Mouse (Mus musculus) heart, adult 2 months (tissue): ENCODE data around the gene Rnaseh1. TPM values are rescaled to one million over a fixed set of nuclear protein-coding genes. Genes with fewer than 3 reads are reported as not detected.

Source experiments
- DNase-seq, 2 experiments: peaks; one replicate each; pipeline ENCODE4 v3.0.0; 2021
- H3K27ac ChIP-seq: fragments of 200-600 bp; 2 replicates; pipeline ENCODE4 v1.8.1; 2022
- H3K27me3 ChIP-seq: fragments of 200-500 bp; 2 replicates; pipeline ENCODE4 v1.6.1; 2012; ENCODE audit warnings: mild to moderate bottlenecking, low read length, inconsistent platforms, mixed read lengths; ENCODE audit not compliant: control insufficient read depth, insufficient read depth
- H3K36me3 ChIP-seq: fragments of 200-500 bp; 2 replicates; pipeline ENCODE4 v1.6.1; 2012; ENCODE audit warnings: low read length, inconsistent platforms; ENCODE audit not compliant: control insufficient read depth, insufficient read depth
- H3K4me1 ChIP-seq: fragments of 200-500 bp; 2 replicates; pipeline ENCODE4 v1.6.1; 2011; ENCODE audit warnings: low read length; ENCODE audit not compliant: control insufficient read depth, insufficient read depth
- H3K4me3 ChIP-seq: fragments of 200-600 bp; 2 replicates; pipeline ENCODE4 v1.8.1; 2022
- H3K79me2 ChIP-seq: fragments of 200-500 bp; replicated peaks from 2 replicates; pipeline ENCODE4 v1.6.1; 2012; ENCODE audit warnings: mild to moderate bottlenecking, inconsistent platforms, low read length, moderate library complexity, mixed read lengths; ENCODE audit not compliant: control insufficient read depth, insufficient read depth
- H3K9ac ChIP-seq: fragments of 200-500 bp; 2 replicates; pipeline ENCODE4 v1.6.1; 2012; ENCODE audit warnings: low read depth, mild to moderate bottlenecking, control low read depth, inconsistent platforms, low read length, mixed read lengths
- CTCF ChIP-seq: fragments of 200-600 bp; IDR thresholded peaks from 2 replicates; pipeline ENCODE4 v1.8.1; 2022; ENCODE audit warnings: antibody characterized with exemption, mild to moderate bottlenecking, moderate library complexity
- EP300 ChIP-seq: fragments of 200-500 bp; IDR thresholded peaks from 2 replicates; pipeline ENCODE4 v1.6.1; 2011; ENCODE audit warnings: low read depth, low read length, control low read depth; ENCODE audit not compliant: insufficient read depth
- POLR2A ChIP-seq: fragments of 200-500 bp; IDR thresholded peaks from 2 replicates; pipeline ENCODE4 v1.6.1; 2011; ENCODE audit warnings: mild to moderate bottlenecking, low read depth, low read length, control low read depth; ENCODE audit not compliant: insufficient read depth
- WGBS: fragments of 180-500 bp; shearing (Covaris S2); methylation state at CpG from one replicate; pipeline ENCODE4 v1.1.7; 2018; 5-methylcytosine and 5-hydroxymethylcytosine counted together
- intact Hi-C: fragments of 180-260 bp; cut with DNase I; formaldehyde crosslinking; loops from one replicate; pipeline ENCODE4 v1.15.1; 2025
- polyA plus RNA-seq: library from polyadenylated mRNA; depleted of rRNA; stranded (reverse); fragments of >200 nt; gene quantifications from 2 replicates; pipeline ENCODE4 v1.2.3, GENCODE M21; 2012
- total RNA-seq, 2 experiments: library from RNA; stranded (reverse); gene quantifications; 2 replicates each; pipeline ENCODE4 v1.2.3; 2021

The Rnaseh1 gene
- total and polyA plus RNA-seq, 3 experiments, result 6.9 to 8.4 (median 7.0) TPM

DNA sequence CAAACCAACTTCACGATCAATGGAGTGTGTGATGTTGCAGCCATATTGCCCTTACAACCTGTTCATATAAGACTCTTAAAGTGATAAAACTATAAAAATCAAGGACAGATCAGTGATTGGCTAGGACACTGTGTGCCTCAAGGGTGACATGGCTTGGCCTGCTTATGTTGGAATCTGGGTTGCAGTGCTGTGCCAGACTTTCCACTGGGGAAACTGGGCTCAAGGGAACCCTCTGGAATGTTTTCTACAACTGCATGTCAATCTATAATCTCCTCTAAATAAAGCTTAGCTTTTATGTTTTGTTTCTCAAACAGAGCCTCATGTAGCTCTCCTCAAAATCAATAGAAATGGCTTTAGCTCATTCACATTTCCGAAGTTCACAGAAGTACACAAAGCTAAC is 25.2 kb upstream of the Rnaseh1 start:
- WGBS, result 58% methylated on average over 2 of the region's 2 CpGs
- no peak for DNase-seq
- H3K4me3 ChIP-seq, result no peak overlapping the region
- no peaks in the 10 kb centered on the region for H3K27me3 ChIP-seq
- no peaks in the 10 kb centered on the region for H3K79me2 ChIP-seq
- 0 out of 2 replicates have a peak overlapping the region, but pooled peaks have one; percentile 5 for H3K27ac ChIP-seq
- intact Hi-C loops, result no loop called here
- H3K9ac ChIP-seq, result no peak overlapping the region
- TF ChIP-seq CTCF, result no peak
- no peak for TF ChIP-seq POLR2A
- TF ChIP-seq EP300, result no peak
- no peaks in the 10 kb centered on the region; the same call in 1 of the 2 replicates for H3K4me1 ChIP-seq
- no peaks in the 10 kb centered on the region; the same call in 1 of the 2 replicates for H3K36me3 ChIP-seq

DNA sequence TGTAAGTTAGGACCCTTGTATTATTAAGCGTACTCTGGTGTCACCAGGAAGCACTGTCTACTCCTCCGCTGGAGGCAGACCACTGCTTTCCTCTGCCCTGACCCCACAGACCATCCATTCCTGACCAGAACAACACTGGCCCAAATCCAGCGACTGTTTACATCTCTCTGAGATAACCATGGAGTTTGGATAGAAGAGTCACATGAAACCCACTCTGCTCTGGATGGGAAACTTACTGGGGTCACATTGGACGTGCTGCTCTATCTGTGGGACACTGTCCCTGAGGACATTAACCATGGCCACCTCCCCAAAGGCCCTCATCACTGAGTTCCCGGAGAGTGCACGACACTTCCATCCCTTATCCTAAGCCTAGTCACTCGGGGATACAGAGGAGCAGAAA is 24.0 kb upstream of the Rnaseh1 start:
- 44% methylated on average over 7 of the region's 7 CpGs for WGBS
- TF ChIP-seq EP300 (no peak), POLR2A (no peak), CTCF (no peak)
- Histone ChIP-seq H3K27ac (no peak overlapping the region; the same call in 1 of the 2 replicates), H3K27me3 (no peaks in the 10 kb centered on the region), H3K9ac (no peak overlapping the region), H3K79me2 (no peaks in the 10 kb centered on the region), H3K4me3 (no peak overlapping the region), H3K36me3 (peaks cover 2% of the 10 kb centered on the region), H3K4me1 (no peaks in the 10 kb centered on the region; the same call in 1 of the 2 replicates)
- DNase-seq, result peak in 1 of 2 experiments; percentile 24
- intact Hi-C loops, result no loop called here

DNA sequence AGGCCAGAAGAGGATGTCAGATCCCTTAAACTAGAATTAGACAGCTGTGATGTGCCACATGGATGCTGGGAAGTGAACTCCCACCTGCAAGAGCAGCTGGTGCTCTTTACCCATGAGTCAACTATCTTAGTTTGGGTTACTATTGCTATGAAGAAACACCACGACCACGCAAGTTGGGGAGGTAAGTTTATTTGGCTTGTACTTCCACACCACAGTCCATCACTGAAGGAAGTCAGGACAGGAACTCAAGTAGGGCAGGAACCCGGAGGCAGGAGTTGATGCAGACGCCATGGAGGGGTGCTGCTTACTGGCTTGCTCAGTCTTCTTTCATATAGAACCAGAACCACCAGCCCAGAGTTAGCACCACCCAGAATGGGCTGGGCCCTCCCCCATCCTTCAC is 22.3 kb upstream of the Rnaseh1 start:
- DNase-seq, result no peak
- Histone ChIP-seq H3K4me3 (no peak overlapping the region), H3K4me1 (no peaks in the 10 kb centered on the region; the same call in 1 of the 2 replicates), H3K27ac (no peak overlapping the region), H3K27me3 (no peaks in the 10 kb centered on the region), H3K79me2 (no peaks in the 10 kb centered on the region), H3K36me3 (peaks cover 5% of the 10 kb centered on the region), H3K9ac (no peak overlapping the region)
- WGBS, result 67% methylated on average over 4 of the region's 4 CpGs
- TF ChIP-seq POLR2A (no peak), CTCF (no peak), EP300 (no peak)
- intact Hi-C loops, result no loop called here

DNA sequence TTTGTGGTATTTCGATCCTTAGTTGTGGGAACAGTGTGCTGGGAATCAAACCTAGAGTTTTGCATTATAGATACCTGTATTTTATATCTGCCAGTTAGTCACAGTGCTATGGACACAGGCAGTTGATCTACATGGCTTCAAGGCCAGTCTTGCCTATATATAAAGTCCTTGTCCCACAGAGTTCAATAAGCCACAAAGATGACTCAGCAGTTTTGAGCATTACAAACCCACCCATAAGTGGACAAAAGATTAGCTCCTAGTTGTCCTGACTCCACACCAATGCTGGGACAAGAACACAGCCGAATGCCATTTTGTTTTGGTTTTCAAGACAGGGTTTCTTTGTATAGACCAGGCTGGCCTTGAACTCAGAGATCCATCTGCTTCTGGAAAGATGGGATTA is 21.0 kb upstream of the Rnaseh1 start:
- H3K36me3 ChIP-seq, result peaks cover 10% of the 10 kb centered on the region

DNA sequence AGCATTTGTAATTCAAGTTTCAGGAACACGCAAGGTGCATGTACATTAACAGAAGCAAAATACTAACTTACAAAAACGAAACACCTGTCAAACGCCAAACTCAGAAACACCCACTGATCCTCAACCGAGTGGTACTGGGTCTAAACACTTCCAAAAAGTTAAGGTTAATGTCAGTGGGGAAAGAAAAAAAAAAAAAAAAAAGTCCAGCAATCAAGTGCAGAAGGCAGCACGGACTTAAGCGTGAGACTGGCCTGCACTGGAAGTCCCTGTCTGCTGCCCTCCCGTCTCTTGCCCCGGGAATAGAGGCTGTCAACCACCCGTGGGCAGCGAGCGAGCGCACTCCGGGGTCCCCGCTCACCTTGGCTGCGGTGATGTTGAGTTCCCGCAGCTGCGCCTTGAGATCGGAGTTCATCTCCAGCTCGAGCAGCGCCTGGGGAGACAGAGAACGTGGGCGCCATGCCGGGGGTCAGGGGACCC is 14.3 kb upstream of the Rnaseh1 start:
- WGBS, result 2% methylated on average over 23 of the region's 23 CpGs
- Histone ChIP-seq H3K27me3 (no peaks in the 10 kb centered on the region), H3K4me3 (peak overlapping the region; percentile 88), H3K9ac (peak overlapping the region; percentile 95), H3K27ac (peak overlapping the region; percentile 76), H3K4me1 (peaks cover 3% of the 10 kb centered on the region), H3K79me2 (0 out of 2 replicates have a peak, but pooled peaks cover 1% of the 10 kb centered on the region), H3K36me3 (peaks cover 16% of the 10 kb centered on the region)
- TF ChIP-seq EP300, result no peak
- no peak for TF ChIP-seq CTCF
- TF ChIP-seq POLR2A, result no peak
- intact Hi-C loops, result loop anchor here (2.0 kb wide), 1 partner anchor 116 kb away; the partner anchor contains the start of genes Eipr1 and Trappc12
- no peak for DNase-seq

More for the DNA sequence above, 21.0 kb upstream of the Rnaseh1 start:
- H3K9ac ChIP-seq, result no peak overlapping the region
- no peak overlapping the region for H3K27ac ChIP-seq
- no peaks in the 10 kb centered on the region; the same call in 1 of the 2 replicates for H3K4me1 ChIP-seq
- intact Hi-C loops, result no loop called here
- no peak overlapping the region for H3K4me3 ChIP-seq
- no peak for TF ChIP-seq CTCF
- TF ChIP-seq POLR2A, result no peak
- TF ChIP-seq EP300, result no peak
- no peaks in the 10 kb centered on the region for H3K27me3 ChIP-seq
- 87% methylated on average over 2 of the region's 2 CpGs for WGBS
- no peak for DNase-seq
- H3K79me2 ChIP-seq, result no peaks in the 10 kb centered on the region
